Mouse (Mus musculus) midbrain, embryonic 10.5 days (tissue): ENCODE data around the gene Prr12. TPM values are rescaled to one million over a fixed set of nuclear protein-coding genes. Genes with fewer than 3 reads are reported as not detected.

Experiments used
- DNase-seq: peaks from one replicate; pipeline ENCODE4 v3.0.0-alpha.2; 2017; ENCODE audit warnings: low spot score
- H3K27ac ChIP-seq: fragments of 300-500 bp; sonication (generic); replicated peaks from 2 replicates; pipeline ENCODE4 v1.5.1; 2016; ENCODE audit warnings: mild to moderate bottlenecking
- H3K27me3 ChIP-seq: fragments of 300-500 bp; sonication (generic); 2 replicates; pipeline ENCODE4 v1.6.1; 2016; ENCODE audit warnings: low read depth, mild to moderate bottlenecking; ENCODE audit not compliant: poor library complexity, severe bottlenecking
- H3K36me3 ChIP-seq: fragments of 300-500 bp; sonication (generic); 2 replicates; pipeline ENCODE4 v1.6.1; 2016; ENCODE audit warnings: mild to moderate bottlenecking, moderate library complexity
- H3K4me1 ChIP-seq: fragments of 300-500 bp; sonication (generic); 2 replicates; pipeline ENCODE4 v1.6.1; 2016
- H3K4me3 ChIP-seq: fragments of 300-500 bp; sonication (generic); 2 replicates; pipeline ENCODE4 v1.5.1; 2016; ENCODE audit warnings: mild to moderate bottlenecking, moderate library complexity
- H3K9me3 ChIP-seq: fragments of 300-500 bp; sonication (generic); replicated peaks from 2 replicates; pipeline ENCODE4 v1.6.1; 2016; ENCODE audit warnings: mild to moderate bottlenecking
- WGBS: fragments of 180-500 bp; shearing (Covaris S2); methylation state at CpG from one replicate; pipeline ENCODE4 v1.1.7; 2016; 5-methylcytosine and 5-hydroxymethylcytosine counted together
- polyA plus RNA-seq: library from polyadenylated mRNA; unstranded; fragments of >200 nt; fragmentation: Nextera tagmentation; extraction: Ambion mirVana; gene quantifications from 2 replicates; pipeline ENCODE4 v1.2.1, GENCODE M21; 2016

The Prr12 gene
- polyA plus RNA-seq, 1 experiment from 2014 or later = 11.3 TPM

- DNase-seq = no peak
- H3K36me3 ChIP-seq = peaks cover 100% of the 10 kb centered on the region
- no peaks in the 10 kb centered on the region for H3K27me3 ChIP-seq
- H3K27ac ChIP-seq = no peak overlapping the region
- peak overlapping the region; percentile 14; the same call in 1 of the 2 replicates for H3K4me3 ChIP-seq
- no peaks in the 10 kb centered on the region for H3K4me1 ChIP-seq
- H3K9me3 ChIP-seq = no peaks in the 10 kb centered on the region
- 98% methylated on average over 14 of the region's 14 CpGs for WGBS
These were observed 9.4 kb downstream of the Prr12 start for GRCm38 (mm10) chr7:45043307-45043706.

GRCm38 (mm10) chr7:45040851-45041250 is 11.8 kb downstream of the Prr12 start:
- DNase-seq = no peak
- H3K27me3 ChIP-seq = no peaks in the 10 kb centered on the region
- no peak overlapping the region for H3K4me3 ChIP-seq
- H3K27ac ChIP-seq = no peak overlapping the region
- H3K4me1 ChIP-seq = no peaks in the 10 kb centered on the region
- no peaks in the 10 kb centered on the region for H3K9me3 ChIP-seq
- peaks cover 100% of the 10 kb centered on the region for H3K36me3 ChIP-seq
- 95% methylated on average over 9 of the region's 9 CpGs for WGBS

- 94% methylated on average over 9 of the region's 9 CpGs for WGBS
- Histone ChIP-seq H3K27me3 (no peaks in the 10 kb centered on the region), H3K9me3 (no peaks in the 10 kb centered on the region), H3K27ac (no peak overlapping the region), H3K4me1 (no peaks in the 10 kb centered on the region), H3K4me3 (no peak overlapping the region), H3K36me3 (peaks cover 100% of the 10 kb centered on the region)
- no peak for DNase-seq
These were observed 14.3 kb downstream of the Prr12 start for GRCm38 (mm10) chr7:45038411-45038810.

GRCm38 (mm10) chr7:45037720-45038361 is 14.8 kb downstream of the Prr12 start:
- peak; percentile 63 for DNase-seq
- no peaks in the 10 kb centered on the region for H3K27me3 ChIP-seq
- peaks cover 100% of the 10 kb centered on the region for H3K36me3 ChIP-seq
- no peak overlapping the region for H3K27ac ChIP-seq
- 78% methylated on average over 7 of the region's 7 CpGs for WGBS
- no peaks in the 10 kb centered on the region for H3K4me1 ChIP-seq
- no peaks in the 10 kb centered on the region for H3K9me3 ChIP-seq
- no peak overlapping the region for H3K4me3 ChIP-seq

GRCm38 (mm10) chr7:45036702-45037101 is 16.0 kb downstream of the Prr12 start:
- Histone ChIP-seq H3K27me3 (no peaks in the 10 kb centered on the region), H3K27ac (no peak overlapping the region), H3K4me3 (no peak overlapping the region), H3K36me3 (peaks cover 100% of the 10 kb centered on the region), H3K4me1 (no peaks in the 10 kb centered on the region), H3K9me3 (no peaks in the 10 kb centered on the region)
- no peak for DNase-seq
- WGBS = 91% methylated on average over 11 of the region's 11 CpGs

GRCm38 (mm10) chr7:45035631-45036030 is 17.1 kb downstream of the Prr12 start:
- no peak for DNase-seq
- H3K27me3 ChIP-seq = no peaks in the 10 kb centered on the region
- WGBS = 94% methylated on average over 3 of the region's 3 CpGs
- H3K4me1 ChIP-seq = no peaks in the 10 kb centered on the region
- H3K36me3 ChIP-seq = peaks cover 100% of the 10 kb centered on the region
- no peaks in the 10 kb centered on the region for H3K9me3 ChIP-seq
- H3K27ac ChIP-seq = no peak overlapping the region
- H3K4me3 ChIP-seq = no peak overlapping the region

GRCm38 (mm10) chr7:45033722-45034359 is 18.8 kb downstream of the Prr12 start:
- WGBS = 93% methylated on average over 19 of the region's 19 CpGs
- Histone ChIP-seq H3K36me3 (peaks cover 100% of the 10 kb centered on the region), H3K27me3 (no peaks in the 10 kb centered on the region), H3K4me3 (no peak overlapping the region), H3K27ac (no peak overlapping the region), H3K9me3 (no peaks in the 10 kb centered on the region), H3K4me1 (no peaks in the 10 kb centered on the region)
- no peak for DNase-seq

GRCm38 (mm10) chr7:45030857-45031256 is 21.8 kb downstream of the Prr12 start:
- WGBS = 95% methylated on average over 8 of the region's 8 CpGs
- H3K27ac ChIP-seq = no peak overlapping the region
- no peaks in the 10 kb centered on the region for H3K9me3 ChIP-seq
- no peaks in the 10 kb centered on the region for H3K27me3 ChIP-seq
- H3K4me1 ChIP-seq = peaks cover 6% of the 10 kb centered on the region; the same call in 1 of the 2 replicates
- no peak overlapping the region for H3K4me3 ChIP-seq
- no peak for DNase-seq
- H3K36me3 ChIP-seq = peaks cover 97% of the 10 kb centered on the region

GRCm38 (mm10) chr7:45029995-45030394 is 22.7 kb downstream of the Prr12 start:
- H3K9me3 ChIP-seq = no peaks in the 10 kb centered on the region
- no peaks in the 10 kb centered on the region for H3K27me3 ChIP-seq
- 94% methylated on average over 6 of the region's 6 CpGs for WGBS
- peaks cover 88% of the 10 kb centered on the region for H3K36me3 ChIP-seq
- DNase-seq = no peak
- peaks cover 9% of the 10 kb centered on the region; the same call in 1 of the 2 replicates for H3K4me1 ChIP-seq
- H3K27ac ChIP-seq = no peak overlapping the region
- no peak overlapping the region for H3K4me3 ChIP-seq

GRCm38 (mm10) chr7:45028351-45028750 is 24.3 kb downstream of the Prr12 start:
- Histone ChIP-seq H3K27me3 (no peaks in the 10 kb centered on the region), H3K36me3 (peaks cover 72% of the 10 kb centered on the region), H3K9me3 (no peaks in the 10 kb centered on the region), H3K27ac (no peak overlapping the region), H3K4me3 (peak overlapping the region; percentile 17; the same call in 1 of the 2 replicates), H3K4me1 (peaks cover 9% of the 10 kb centered on the region; the same call in 1 of the 2 replicates)
- no peak for DNase-seq
- 97% methylated on average over 11 of the region's 11 CpGs for WGBS

GRCm38 (mm10) chr7:45027761-45028160 is 24.9 kb downstream of the Prr12 start:
- WGBS = 91% methylated on average over 9 of the region's 9 CpGs
- DNase-seq = no peak
- H3K27ac ChIP-seq = no peak overlapping the region
- peaks cover 9% of the 10 kb centered on the region; the same call in 1 of the 2 replicates for H3K4me1 ChIP-seq
- H3K4me3 ChIP-seq = no peak overlapping the region
- H3K27me3 ChIP-seq = no peaks in the 10 kb centered on the region
- H3K9me3 ChIP-seq = no peaks in the 10 kb centered on the region
- peaks cover 66% of the 10 kb centered on the region for H3K36me3 ChIP-seq

- 63% methylated on average over 2 of the region's 2 CpGs for WGBS
These were observed 26.4 kb downstream of the Prr12 start for GRCm38 (mm10) chr7:45026256-45026655.

GRCm38 (mm10) chr7:45025601-45026220 is 27.0 kb downstream of the Prr12 start:
- DNase-seq = no peak
- H3K9me3 ChIP-seq = no peaks in the 10 kb centered on the region
- peaks cover 13% of the 10 kb centered on the region for H3K4me1 ChIP-seq
- H3K27me3 ChIP-seq = no peaks in the 10 kb centered on the region; the same call in 1 of the 2 replicates
- peaks cover 45% of the 10 kb centered on the region for H3K36me3 ChIP-seq
- no peak overlapping the region for H3K27ac ChIP-seq
- H3K4me3 ChIP-seq = no peak overlapping the region
- 82% methylated on average over 8 of the region's 8 CpGs for WGBS

More at GRCm38 (mm10) chr7:45026256-45026655, 26.4 kb downstream of the Prr12 start:
- H3K4me3 ChIP-seq = no peak overlapping the region
- DNase-seq = no peak
- peaks cover 10% of the 10 kb centered on the region for H3K4me1 ChIP-seq
- H3K27ac ChIP-seq = no peak overlapping the region
- H3K27me3 ChIP-seq = no peaks in the 10 kb centered on the region
- H3K9me3 ChIP-seq = no peaks in the 10 kb centered on the region
- peaks cover 51% of the 10 kb centered on the region for H3K36me3 ChIP-seq
